Mouse (Mus musculus) v-Abl transformed pro-B cells (cell line): ENCODE results near the gene Pnlip.

Experiments
- in situ Hi-C, 2 experiments: fragments of 400-800 bp; cut with MboI; formaldehyde crosslinking; loops; one replicate each; pipeline ENCODE4 v1.15.1; 2025; ENCODE audit not compliant: unreplicated experiment in 2 of 2

Pnlip gene

GRCm38 (mm10) chr19:58717925-58718324, 65.6 kb downstream of the Pnlip start:
- in situ Hi-C loops: no loop called here

- in situ Hi-C loops: no loop called here
Measured at GRCm38 (mm10) chr19:58720439-58720838, 68.1 kb downstream of the Pnlip start.

GRCm38 (mm10) chr19:58726551-58726950, 74.3 kb downstream of the Pnlip start:
- in situ Hi-C loops: no loop called here

- in situ Hi-C loops: no loop called here
Measured at GRCm38 (mm10) chr19:58727756-58728155, 75.5 kb downstream of the Pnlip start.

- in situ Hi-C loops: no loop called here
Measured at GRCm38 (mm10) chr19:58728445-58729031, 76.2 kb downstream of the Pnlip start, which contains the start of gene Pnliprp1. TSS of gene Pnliprp1 (plus strand) at chr19:58728887.
